Comparison of ENCODE assay signal across 8 mouse cellular contexts in genomic region chr13:23299276-23299998, GRCm38 (mm10). TPM values are rescaled to one million over a fixed set of nuclear protein-coding genes. Genes with fewer than 3 reads are reported as not detected.
DNase-seq lines count a peak whose midpoint lies in the region; ATAC-seq and TF ChIP-seq lines count a peak whose summit lies in the region.

No protein-coding gene starts in this region.

- no peaks in the 10 kb centered on the region for H3K36me3 ChIP-seq in kidney, postnatal 0 days (ENCODE audit: insufficient read depth, low read length)
- H3K36me3 ChIP-seq in embryonic facial prominence, embryonic 14.5 days (ENCODE audit: control insufficient read depth, insufficient read depth, low read length): no peaks in the 10 kb centered on the region
- H3K36me3 ChIP-seq in limb, embryonic 13.5 days: no peaks in the 10 kb centered on the region
- H3K36me3 ChIP-seq in neural tube, embryonic 15.5 days: no peaks in the 10 kb centered on the region

- 0 out of 2 replicates have a peak overlapping the region, but pooled peaks have one; percentile 18 for H3K9ac ChIP-seq in kidney, postnatal 0 days (ENCODE audit: low read depth, low read length)
- peak overlapping the region; percentile 54 for H3K9ac ChIP-seq in embryonic facial prominence, embryonic 14.5 days (ENCODE audit: low read depth, low read length)
- peak overlapping the region; percentile 58 for H3K9ac ChIP-seq in limb, embryonic 13.5 days
- peak overlapping the region; percentile 41 for H3K9ac ChIP-seq in neural tube, embryonic 15.5 days (replicated peaks)

- ATAC-seq in kidney, postnatal 0 days (replicated peaks; ENCODE audit: low FRiP score, low read depth): no peak; the same call in 1 of the 2 replicates
- ATAC-seq in embryonic facial prominence, embryonic 14.5 days (ENCODE audit: low read depth): peak; percentile 41; the same call in 1 of the 2 replicates
- peak; percentile 45; the same call in 1 of the 2 replicates for ATAC-seq in limb, embryonic 13.5 days (ENCODE audit: low FRiP score, low read depth)
- peak; percentile 84 for ATAC-seq in neural tube, embryonic 15.5 days (ENCODE audit: low FRiP score)

- peak overlapping the region; percentile 41 for H3K4me3 ChIP-seq in kidney, postnatal 0 days (replicated peaks; ENCODE audit: low read depth, low read length)
- H3K4me3 ChIP-seq in embryonic facial prominence, embryonic 14.5 days (ENCODE audit: low read depth, low read length): peak overlapping the region; percentile 43
- H3K4me3 ChIP-seq in limb, embryonic 13.5 days: peak overlapping the region; percentile 48
- H3K4me3 ChIP-seq in neural tube, embryonic 15.5 days (replicated peaks): peak overlapping the region; percentile 47

- H3K4me2 ChIP-seq in kidney, postnatal 0 days (ENCODE audit: low read length): peak overlapping the region; percentile 65
- H3K4me2 ChIP-seq in embryonic facial prominence, embryonic 14.5 days (ENCODE audit: low read depth, low read length): peak overlapping the region; percentile 60
- H3K4me2 ChIP-seq in limb, embryonic 13.5 days (replicated peaks): peak overlapping the region; percentile 68
- peak overlapping the region; percentile 74 for H3K4me2 ChIP-seq in neural tube, embryonic 15.5 days

- no peaks in the 10 kb centered on the region for H3K27me3 ChIP-seq in kidney, postnatal 0 days (ENCODE audit: insufficient read depth, low read length)
- peaks cover 3% of the 10 kb centered on the region; the same call in 1 of the 2 replicates for H3K27me3 ChIP-seq in embryonic facial prominence, embryonic 14.5 days (replicated peaks; ENCODE audit: control insufficient read depth, insufficient read depth, low read length)
- peaks cover 22% of the 10 kb centered on the region for H3K27me3 ChIP-seq in limb, embryonic 13.5 days
- H3K27me3 ChIP-seq in neural tube, embryonic 15.5 days (replicated peaks): peaks cover 12% of the 10 kb centered on the region

- no peak for DNase-seq in kidney, postnatal 0 days (ENCODE audit: low spot score)
- no peak for DNase-seq in kidney, adult 11 months
- DNase-seq in embryonic facial prominence, embryonic 14.5 days (ENCODE audit: low spot score): no peak
- no peak for DNase-seq in adrenal gland, postnatal 4 days (ENCODE audit: low spot score in 2 of 2)
- DNase-seq in adrenal gland, postnatal 36 days: no peak
- no peak for DNase-seq in kidney, postnatal 36 days

- no peak overlapping the region for H3K27ac ChIP-seq in kidney, postnatal 0 days
- no peak overlapping the region for H3K27ac ChIP-seq in embryonic facial prominence, embryonic 14.5 days (replicated peaks; ENCODE audit: low read depth, low read length)
- no peak overlapping the region for H3K27ac ChIP-seq in limb, embryonic 13.5 days
- H3K27ac ChIP-seq in neural tube, embryonic 15.5 days (replicated peaks): no peak overlapping the region

- 0% methylated on average over 22 of the region's 22 CpGs for WGBS in kidney, postnatal 0 days
- WGBS in embryonic facial prominence, embryonic 14.5 days: under 1% methylated on average over 22 of the region's 22 CpGs
- WGBS in limb, embryonic 13.5 days: 3% methylated on average over 22 of the region's 22 CpGs
- under 1% methylated on average over 22 of the region's 22 CpGs for WGBS in neural tube, embryonic 15.5 days

- TF ChIP-seq CTCF in kidney, postnatal 0 days (IDR thresholded peaks at IDR 0.05; ENCODE audit: low read depth): no peak

- H3K9me3 ChIP-seq in kidney, postnatal 0 days (replicated peaks; ENCODE audit: low read length): no peaks in the 10 kb centered on the region
- no peaks in the 10 kb centered on the region for H3K9me3 ChIP-seq in embryonic facial prominence, embryonic 14.5 days (ENCODE audit: control insufficient read depth, low read length)
- no peaks in the 10 kb centered on the region for H3K9me3 ChIP-seq in limb, embryonic 13.5 days
- no peaks in the 10 kb centered on the region for H3K9me3 ChIP-seq in neural tube, embryonic 15.5 days (replicated peaks)

- H3K4me1 ChIP-seq in kidney, postnatal 0 days (replicated peaks; ENCODE audit: insufficient read depth, low read length): 0 out of 2 replicates have a peak, but pooled peaks cover 6% of the 10 kb centered on the region
- H3K4me1 ChIP-seq in embryonic facial prominence, embryonic 14.5 days (ENCODE audit: control insufficient read depth, insufficient read depth, low read length): no peaks in the 10 kb centered on the region
- H3K4me1 ChIP-seq in limb, embryonic 13.5 days: peaks cover 3% of the 10 kb centered on the region; the same call in 1 of the 2 replicates
- peaks cover 8% of the 10 kb centered on the region for H3K4me1 ChIP-seq in neural tube, embryonic 15.5 days

RNA-seq across cellular contexts. Expression of gene Vmn1r223, which starts 52.5 kb away (rescaled TPM):
- polyA plus RNA-seq in kidney, postnatal 0 days (2015; fragmentation: Nextera tagmentation; extraction: Ambion mirVana): not detected in 2 replicates
- not detected in 2 replicates for polyA plus RNA-seq in embryonic facial prominence, embryonic 14.5 days (2014; fragmentation: Nextera tagmentation; extraction: Ambion mirVana)
- polyA plus RNA-seq in limb, embryonic 13.5 days (2015; fragmentation: Nextera tagmentation; extraction: Ambion mirVana): not detected in 2 replicates
- polyA plus RNA-seq in neural tube, embryonic 15.5 days (2015; fragmentation: Nextera tagmentation; extraction: Ambion mirVana): not detected in 2 replicates
- total RNA-seq in adrenal gland, postnatal 4 days (2021): not detected
- total RNA-seq in adrenal gland, postnatal 36 days (2021): not detected
